Mouse (Mus musculus) fat pad, adult 2 months (tissue): Measurements from ENCODE around the gene Bbip1.

ENCODE experiments used
- DNase-seq: peaks from one replicate; pipeline ENCODE4 v3.0.0-alpha.2; 2011; ENCODE audit warnings: low read depth, low spot score; ENCODE audit errors: extremely low read depth

The Bbip1 gene

DNA sequence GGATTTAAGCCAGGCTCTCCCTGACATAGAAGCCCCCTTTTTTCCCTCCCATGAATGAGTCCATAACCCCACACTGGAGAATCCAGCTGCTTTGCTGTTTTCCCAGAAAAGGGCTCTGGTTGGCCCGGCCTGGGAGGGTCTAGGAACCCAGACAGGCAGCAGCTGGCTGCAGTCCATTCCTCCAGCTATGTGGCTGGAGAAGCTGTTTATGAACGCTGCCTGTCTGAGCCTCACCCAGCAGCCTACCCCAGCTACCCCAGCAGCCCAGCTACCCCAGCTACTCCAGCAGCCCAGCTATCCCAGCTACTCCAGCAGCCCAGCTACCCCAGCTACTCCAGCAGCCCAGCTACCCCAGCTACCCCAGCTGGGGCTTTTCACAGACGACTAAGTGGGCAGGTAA is 52.4 kb downstream of the Bbip1 start, which contains the start of gene Pdcd4:
Pdcd4 (plus strand) TSS at position 171 of the 400 bp plus-strand sequence.
- DNase-seq: no peak

DNA sequence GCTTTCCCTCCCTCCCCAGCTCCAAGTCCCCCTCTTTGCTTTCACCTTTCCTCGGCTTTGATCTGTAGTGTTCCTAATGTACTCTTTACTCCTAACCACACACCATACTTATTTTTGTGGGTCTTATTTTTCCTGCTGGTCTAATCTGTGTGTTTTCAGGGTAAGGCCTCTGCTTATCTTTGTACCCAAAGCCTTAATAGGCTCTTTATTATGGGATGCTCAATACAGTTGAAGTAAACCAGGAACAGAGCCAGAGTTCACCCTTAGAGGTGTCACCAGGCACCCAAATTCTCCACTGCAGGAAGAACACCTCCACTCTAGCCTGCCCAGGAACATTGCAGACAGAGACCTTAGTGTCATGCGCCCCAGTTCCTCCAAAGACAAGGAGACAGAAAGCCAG is 52.9 kb downstream of the Bbip1 start:
- DNase-seq: no peak

DNA sequence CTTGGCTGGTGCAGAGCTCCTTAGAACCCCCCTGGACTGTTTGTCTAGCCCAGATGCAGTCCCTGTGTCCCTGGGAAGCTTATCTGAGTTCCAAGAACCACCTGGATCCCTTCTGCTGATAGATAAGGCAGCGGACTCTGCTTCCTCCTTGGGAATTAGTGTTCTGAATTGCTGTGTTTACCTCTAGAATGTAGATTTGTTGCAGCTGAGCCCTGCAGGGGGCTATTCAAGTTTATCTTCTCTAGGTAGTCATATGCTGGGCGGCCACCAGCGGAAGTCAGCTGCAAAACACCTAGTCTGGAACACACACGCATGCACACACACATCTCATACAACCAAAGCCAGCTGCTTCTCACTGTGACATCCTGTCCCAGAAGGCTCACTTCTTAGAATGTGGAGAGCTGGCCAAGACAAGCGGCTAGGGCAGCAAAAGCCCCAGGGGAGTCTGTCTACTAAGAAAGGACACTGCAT is 53.6 kb downstream of the Bbip1 start:
- DNase-seq: no peak

DNA sequence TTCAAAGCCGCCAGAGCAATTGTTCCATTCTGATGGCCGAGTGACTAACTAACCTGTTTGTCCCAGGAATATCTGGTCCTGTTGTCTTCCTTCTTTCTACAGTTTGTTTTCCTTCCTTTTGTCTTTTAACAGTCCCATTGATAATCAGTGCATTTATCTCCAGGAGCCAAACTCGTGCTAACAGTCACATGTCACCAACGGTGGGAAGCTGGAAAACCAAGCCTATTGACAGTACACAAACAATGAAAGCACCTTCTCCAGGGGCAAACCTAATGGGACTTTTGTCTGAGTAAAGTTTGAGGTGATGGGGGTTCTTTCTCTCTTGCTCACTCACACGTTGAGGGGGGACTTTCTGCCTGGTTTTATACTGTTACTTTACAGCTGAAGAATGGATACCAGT is 54.2 kb downstream of the Bbip1 start:
- no peak for DNase-seq

DNA sequence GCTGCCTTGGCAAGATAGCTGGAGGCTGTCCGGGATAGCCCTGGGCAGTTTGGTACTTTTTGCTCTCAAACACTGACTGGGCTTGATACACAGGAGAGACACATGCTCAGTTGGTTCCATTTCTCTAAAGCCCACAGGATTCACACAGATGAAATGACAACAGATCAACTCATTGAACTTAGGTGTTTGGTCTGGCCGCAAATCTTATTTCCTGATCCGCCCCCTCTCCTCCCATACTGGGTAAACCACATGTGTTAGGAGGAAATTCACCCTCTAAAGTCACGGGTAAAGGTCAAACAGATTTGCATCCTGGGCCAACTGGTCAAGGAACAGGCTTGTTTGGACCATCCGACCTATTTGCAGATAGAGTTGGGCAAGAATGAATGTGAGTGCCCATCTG is 54.9 kb downstream of the Bbip1 start:
- no peak for DNase-seq

DNA sequence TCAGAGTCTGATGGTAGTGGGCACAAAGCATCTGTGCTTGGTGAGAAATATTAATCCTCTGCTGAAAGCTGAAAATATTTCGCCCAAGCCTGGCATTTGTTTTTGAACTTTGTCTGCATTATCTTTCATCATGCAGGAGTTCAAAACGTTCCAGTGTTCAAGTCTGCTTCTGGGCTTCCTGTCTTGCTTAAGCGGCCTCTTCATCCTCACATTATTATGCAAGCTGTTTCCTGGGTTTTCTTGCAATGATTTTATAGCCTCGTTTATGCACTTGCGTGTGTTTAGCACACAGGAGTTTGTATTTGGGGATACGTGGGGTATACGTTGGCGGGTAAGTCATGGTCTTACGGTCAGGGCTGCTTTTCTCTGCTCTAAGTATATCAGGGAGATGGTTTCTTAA is 56.1 kb downstream of the Bbip1 start:
- DNase-seq: no peak

DNA sequence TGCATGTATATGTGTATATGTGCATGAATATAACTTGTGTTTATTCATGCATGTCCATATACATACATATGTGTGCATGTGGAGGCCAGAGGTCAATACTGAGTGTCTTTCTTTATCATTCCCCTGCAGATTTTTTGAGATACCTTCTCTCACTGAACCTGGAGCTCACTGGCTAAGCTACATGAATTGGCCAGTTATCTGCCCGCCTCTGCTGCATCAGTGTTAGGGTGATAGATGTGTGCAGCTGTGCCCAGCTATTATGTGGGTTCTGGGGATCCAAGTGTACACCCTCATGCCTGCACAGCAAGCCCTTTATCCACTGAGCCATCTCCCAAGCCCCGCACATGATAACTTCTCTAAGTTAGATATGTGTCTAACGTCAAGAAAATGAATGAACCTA is 56.6 kb downstream of the Bbip1 start:
- no peak for DNase-seq

DNA sequence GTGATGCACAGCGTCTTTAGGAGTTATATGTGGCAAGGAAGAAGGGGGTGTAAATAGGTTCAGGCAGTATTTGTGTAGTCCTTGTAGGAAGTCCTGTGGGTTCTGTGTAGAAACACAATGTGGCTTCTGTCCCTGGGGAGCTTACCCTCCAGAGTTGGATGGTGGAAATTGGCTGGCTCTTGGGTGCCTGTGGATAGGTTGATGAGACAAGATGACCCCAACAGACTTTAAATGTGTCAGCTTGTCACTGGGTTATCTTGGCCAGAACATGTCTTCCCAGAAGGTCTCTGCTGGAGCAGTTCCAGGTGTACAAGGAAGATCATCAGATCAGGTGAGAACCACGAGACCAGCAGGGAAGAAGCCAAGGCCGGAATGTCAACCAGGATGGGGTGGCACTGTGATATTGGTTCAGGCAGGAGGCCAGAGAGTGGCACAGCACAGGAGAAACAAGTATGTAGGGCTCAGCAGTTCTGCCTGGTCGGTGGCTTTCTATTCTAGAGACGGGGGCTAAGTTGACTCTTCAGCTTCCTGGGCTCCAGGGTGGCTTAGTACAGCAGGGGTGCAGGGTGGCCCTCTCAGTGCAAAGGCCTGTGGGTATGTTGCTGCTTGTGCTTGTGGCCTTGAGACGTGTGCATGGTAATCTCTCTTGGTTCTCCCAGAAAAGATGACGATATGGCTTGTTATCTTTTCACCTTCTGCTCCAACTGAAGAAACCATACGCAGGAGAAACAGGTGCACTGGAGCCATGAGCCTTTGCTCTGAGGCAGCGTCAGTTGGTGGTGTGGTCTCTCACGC is 57.7 kb downstream of the Bbip1 start:
- DNase-seq: no peak

DNA sequence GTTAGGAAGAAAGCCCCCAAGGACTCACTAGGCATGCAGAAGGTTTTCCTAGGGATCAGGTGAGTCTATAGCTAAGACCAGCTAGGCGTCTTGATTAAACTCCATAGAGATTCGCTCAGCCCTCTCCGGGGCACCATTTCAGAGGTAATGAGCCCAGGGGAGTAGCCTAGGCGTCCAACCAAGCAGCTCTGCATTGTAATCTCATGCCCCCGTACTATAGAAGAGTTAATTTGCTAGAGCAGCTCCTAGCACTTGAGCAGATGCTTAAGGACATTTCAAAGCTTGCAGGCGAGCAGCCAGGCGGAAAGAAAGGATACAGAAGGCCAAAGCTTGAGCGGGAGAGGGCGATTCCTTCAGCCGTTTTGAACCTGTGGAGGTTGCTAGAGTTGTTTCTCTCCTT is 59.0 kb downstream of the Bbip1 start:
- no peak for DNase-seq

DNA sequence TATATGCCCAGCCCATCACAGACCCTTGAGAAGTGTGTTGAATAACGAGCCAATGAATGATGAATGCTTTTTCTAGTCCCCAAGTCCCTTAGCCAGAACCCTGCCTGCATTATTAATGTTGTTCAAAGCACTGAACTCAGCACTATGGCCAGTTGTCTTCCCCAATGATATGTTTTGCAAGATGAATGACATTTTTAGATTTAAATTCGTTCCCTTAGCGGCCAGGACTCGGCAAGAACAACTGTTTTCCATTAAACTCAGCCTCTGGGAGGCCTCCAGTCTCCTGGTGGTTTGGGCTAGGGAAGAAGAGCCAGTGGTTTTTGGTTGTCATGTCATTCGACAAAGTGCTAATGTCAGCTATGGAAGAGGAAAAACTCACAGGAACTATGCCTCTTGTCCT is 62.6 kb downstream of the Bbip1 start:
- no peak for DNase-seq

DNA sequence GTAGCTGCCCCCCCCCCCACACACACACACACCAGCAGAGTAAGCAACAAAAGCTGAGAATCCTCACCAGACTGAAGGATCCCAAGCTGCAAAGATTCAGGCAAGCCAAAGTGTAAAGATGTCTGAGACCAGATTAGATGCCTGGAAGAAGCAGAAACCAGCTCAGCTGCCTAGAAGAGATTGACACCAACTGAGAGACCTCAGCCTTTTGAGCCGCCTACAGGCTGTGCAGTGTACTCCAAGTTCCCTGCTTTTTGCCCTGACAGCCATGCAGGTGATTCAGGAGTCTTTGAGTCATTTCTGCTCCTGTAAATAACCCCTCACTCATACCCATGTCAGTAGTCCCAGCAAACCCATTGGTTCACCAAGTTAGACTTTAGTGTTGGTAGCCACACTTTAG is 64.0 kb downstream of the Bbip1 start:
- no peak for DNase-seq
